Mouse (Mus musculus): ENCODE results near the gene Srrm4. TPM values are rescaled to one million over a fixed set of nuclear protein-coding genes. Genes with fewer than 3 reads are reported as not detected.
A peak's percentile ranks its signal among the peaks of the same experiment; 100 is the strongest.

Srrm4 gene
- polyA plus RNA-seq, 1 experiment from 2014 or later: 22.6 TPM

- no peak for DNase-seq
- ATAC-seq (ENCODE audit: low FRiP score, low TSS enrichment): no peak
- Histone ChIP-seq H3K27ac (replicated peaks; ENCODE audit: low read depth, low read length) (0 out of 2 replicates have a peak overlapping the region, but pooled peaks have one; percentile 14), H3K9ac (replicated peaks; ENCODE audit: low read length) (no peak overlapping the region), H3K4me1 (ENCODE audit: control insufficient read depth, insufficient read depth, low read length) (peaks cover 6% of the 10 kb centered on the region; the same call in 1 of the 2 replicates), H3K36me3 (ENCODE audit: control insufficient read depth, insufficient read depth, low read length) (no peaks in the 10 kb centered on the region), H3K4me3 (replicated peaks; ENCODE audit: low read depth, low read length) (no peak overlapping the region), H3K27me3 (ENCODE audit: control insufficient read depth, insufficient read depth, low read length) (no peaks in the 10 kb centered on the region), H3K4me2 (ENCODE audit: low read length) (no peak overlapping the region), H3K9me3 (ENCODE audit: control insufficient read depth, low read length) (no peaks in the 10 kb centered on the region)
- 74% methylated on average over 4 of the region's 4 CpGs for WGBS
These were observed 79.5 kb downstream of the Srrm4 start for GRCm38 (mm10) chr5:116512135-116512534.

GRCm38 (mm10) chr5:116510229-116510628, 81.4 kb downstream of the Srrm4 start:
- DNase-seq (no peak), ATAC-seq (ENCODE audit: low FRiP score, low TSS enrichment) (no peak)
- 88% methylated on average over 5 of the region's 5 CpGs for WGBS
- H3K4me3 ChIP-seq (replicated peaks; ENCODE audit: low read depth, low read length): no peak overlapping the region
- no peak overlapping the region for H3K4me2 ChIP-seq (ENCODE audit: low read length)
- H3K27ac ChIP-seq (replicated peaks; ENCODE audit: low read depth, low read length): no peak overlapping the region
- H3K9me3 ChIP-seq (ENCODE audit: control insufficient read depth, low read length): no peaks in the 10 kb centered on the region
- H3K4me1 ChIP-seq (ENCODE audit: control insufficient read depth, insufficient read depth, low read length): peaks cover 5% of the 10 kb centered on the region; the same call in 1 of the 2 replicates
- H3K36me3 ChIP-seq (ENCODE audit: control insufficient read depth, insufficient read depth, low read length): no peaks in the 10 kb centered on the region
- no peaks in the 10 kb centered on the region for H3K27me3 ChIP-seq (ENCODE audit: control insufficient read depth, insufficient read depth, low read length)
- no peak overlapping the region for H3K9ac ChIP-seq (replicated peaks; ENCODE audit: low read length)

GRCm38 (mm10) chr5:116501342-116501741, 90.3 kb downstream of the Srrm4 start:
- DNase-seq (peak; percentile 54), ATAC-seq (ENCODE audit: low FRiP score, low TSS enrichment) (no peak; the same call in 1 of the 2 replicates)
- H3K9ac ChIP-seq (replicated peaks; ENCODE audit: low read length): no peak overlapping the region
- H3K4me3 ChIP-seq (replicated peaks; ENCODE audit: low read depth, low read length): no peak overlapping the region
- peak overlapping the region; percentile 0; the same call in 1 of the 2 replicates for H3K27ac ChIP-seq (replicated peaks; ENCODE audit: low read depth, low read length)
- no peaks in the 10 kb centered on the region for H3K27me3 ChIP-seq (ENCODE audit: control insufficient read depth, insufficient read depth, low read length)
- H3K4me2 ChIP-seq (ENCODE audit: low read length): no peak overlapping the region
- peaks cover 31% of the 10 kb centered on the region for H3K4me1 ChIP-seq (ENCODE audit: control insufficient read depth, insufficient read depth, low read length)
- 36% methylated on average over 15 of the region's 15 CpGs for WGBS
- H3K36me3 ChIP-seq (ENCODE audit: control insufficient read depth, insufficient read depth, low read length): no peaks in the 10 kb centered on the region
- H3K9me3 ChIP-seq (ENCODE audit: control insufficient read depth, low read length): no peaks in the 10 kb centered on the region

- ATAC-seq (ENCODE audit: low FRiP score, low TSS enrichment) (no peak), DNase-seq (peak; percentile 19)
- Histone ChIP-seq H3K27me3 (ENCODE audit: control insufficient read depth, insufficient read depth, low read length) (no peaks in the 10 kb centered on the region), H3K36me3 (ENCODE audit: control insufficient read depth, insufficient read depth, low read length) (no peaks in the 10 kb centered on the region), H3K9me3 (ENCODE audit: control insufficient read depth, low read length) (no peaks in the 10 kb centered on the region), H3K9ac (replicated peaks; ENCODE audit: low read length) (no peak overlapping the region), H3K4me2 (ENCODE audit: low read length) (no peak overlapping the region), H3K4me3 (replicated peaks; ENCODE audit: low read depth, low read length) (no peak overlapping the region), H3K4me1 (ENCODE audit: control insufficient read depth, insufficient read depth, low read length) (peaks cover 31% of the 10 kb centered on the region), H3K27ac (replicated peaks; ENCODE audit: low read depth, low read length) (0 out of 2 replicates have a peak overlapping the region, but pooled peaks have one; percentile 10)
- 67% methylated on average over 19 of the region's 19 CpGs for WGBS
These were observed 92.6 kb downstream of the Srrm4 start for GRCm38 (mm10) chr5:116498880-116499640.

GRCm38 (mm10) chr5:116497866-116498265, 93.8 kb downstream of the Srrm4 start:
- ATAC-seq (ENCODE audit: low FRiP score, low TSS enrichment) (no peak), DNase-seq (no peak)
- Histone ChIP-seq H3K4me1 (ENCODE audit: control insufficient read depth, insufficient read depth, low read length) (peaks cover 31% of the 10 kb centered on the region), H3K27me3 (ENCODE audit: control insufficient read depth, insufficient read depth, low read length) (no peaks in the 10 kb centered on the region), H3K4me2 (ENCODE audit: low read length) (no peak overlapping the region), H3K4me3 (replicated peaks; ENCODE audit: low read depth, low read length) (no peak overlapping the region), H3K27ac (replicated peaks; ENCODE audit: low read depth, low read length) (no peak overlapping the region), H3K9ac (replicated peaks; ENCODE audit: low read length) (no peak overlapping the region), H3K9me3 (ENCODE audit: control insufficient read depth, low read length) (no peaks in the 10 kb centered on the region), H3K36me3 (ENCODE audit: control insufficient read depth, insufficient read depth, low read length) (no peaks in the 10 kb centered on the region)
- 60% methylated on average over 5 of the region's 5 CpGs for WGBS

GRCm38 (mm10) chr5:116497205-116497604, 94.4 kb downstream of the Srrm4 start:
- 47% methylated on average over 7 of the region's 7 CpGs for WGBS
- no peak for DNase-seq
- no peak overlapping the region for H3K9ac ChIP-seq (replicated peaks; ENCODE audit: low read length)
- H3K4me2 ChIP-seq (ENCODE audit: low read length): no peak overlapping the region
- ATAC-seq (ENCODE audit: low FRiP score, low TSS enrichment): no peak
- no peak overlapping the region for H3K4me3 ChIP-seq (replicated peaks; ENCODE audit: low read depth, low read length)
- no peaks in the 10 kb centered on the region for H3K27me3 ChIP-seq (ENCODE audit: control insufficient read depth, insufficient read depth, low read length)
- H3K36me3 ChIP-seq (ENCODE audit: control insufficient read depth, insufficient read depth, low read length): no peaks in the 10 kb centered on the region
- H3K4me1 ChIP-seq (ENCODE audit: control insufficient read depth, insufficient read depth, low read length): peaks cover 33% of the 10 kb centered on the region
- H3K9me3 ChIP-seq (ENCODE audit: control insufficient read depth, low read length): no peaks in the 10 kb centered on the region
- H3K27ac ChIP-seq (replicated peaks; ENCODE audit: low read depth, low read length): no peak overlapping the region

- Histone ChIP-seq H3K27me3 (ENCODE audit: control insufficient read depth, insufficient read depth, low read length) (no peaks in the 10 kb centered on the region), H3K4me2 (ENCODE audit: low read length) (no peak overlapping the region), H3K9ac (replicated peaks; ENCODE audit: low read length) (no peak overlapping the region), H3K9me3 (ENCODE audit: control insufficient read depth, low read length) (no peaks in the 10 kb centered on the region), H3K36me3 (ENCODE audit: control insufficient read depth, insufficient read depth, low read length) (no peaks in the 10 kb centered on the region), H3K4me3 (replicated peaks; ENCODE audit: low read depth, low read length) (no peak overlapping the region), H3K27ac (replicated peaks; ENCODE audit: low read depth, low read length) (no peak overlapping the region), H3K4me1 (ENCODE audit: control insufficient read depth, insufficient read depth, low read length) (peaks cover 33% of the 10 kb centered on the region)
- DNase-seq (no peak), ATAC-seq (ENCODE audit: low FRiP score, low TSS enrichment) (no peak)
- 97% methylated on average over 2 of the region's 2 CpGs for WGBS
These were observed 94.9 kb downstream of the Srrm4 start for GRCm38 (mm10) chr5:116496717-116497116.

GRCm38 (mm10) chr5:116495466-116495865, 96.2 kb downstream of the Srrm4 start:
- Histone ChIP-seq H3K4me3 (replicated peaks; ENCODE audit: low read depth, low read length) (no peak overlapping the region), H3K27ac (replicated peaks; ENCODE audit: low read depth, low read length) (no peak overlapping the region), H3K4me1 (ENCODE audit: control insufficient read depth, insufficient read depth, low read length) (peaks cover 26% of the 10 kb centered on the region), H3K36me3 (ENCODE audit: control insufficient read depth, insufficient read depth, low read length) (no peaks in the 10 kb centered on the region), H3K4me2 (ENCODE audit: low read length) (no peak overlapping the region), H3K27me3 (ENCODE audit: control insufficient read depth, insufficient read depth, low read length) (no peaks in the 10 kb centered on the region), H3K9me3 (ENCODE audit: control insufficient read depth, low read length) (no peaks in the 10 kb centered on the region), H3K9ac (replicated peaks; ENCODE audit: low read length) (no peak overlapping the region)
- WGBS: 70% methylated on average over 9 of the region's 9 CpGs
- no peak for DNase-seq
- no peak for ATAC-seq (ENCODE audit: low FRiP score, low TSS enrichment)

GRCm38 (mm10) chr5:116494377-116494776, 97.2 kb downstream of the Srrm4 start:
- Histone ChIP-seq H3K9me3 (ENCODE audit: control insufficient read depth, low read length) (no peaks in the 10 kb centered on the region), H3K27ac (replicated peaks; ENCODE audit: low read depth, low read length) (0 out of 2 replicates have a peak overlapping the region, but pooled peaks have one; percentile 15), H3K4me1 (ENCODE audit: control insufficient read depth, insufficient read depth, low read length) (peaks cover 26% of the 10 kb centered on the region), H3K4me2 (ENCODE audit: low read length) (no peak overlapping the region), H3K36me3 (ENCODE audit: control insufficient read depth, insufficient read depth, low read length) (no peaks in the 10 kb centered on the region), H3K27me3 (ENCODE audit: control insufficient read depth, insufficient read depth, low read length) (no peaks in the 10 kb centered on the region), H3K4me3 (replicated peaks; ENCODE audit: low read depth, low read length) (no peak overlapping the region), H3K9ac (replicated peaks; ENCODE audit: low read length) (no peak overlapping the region)
- 65% methylated on average over 7 of the region's 7 CpGs for WGBS
- ATAC-seq (ENCODE audit: low FRiP score, low TSS enrichment): no peak
- DNase-seq: no peak
